Mouse (Mus musculus): ENCODE measurements around the gene 4930564D02Rik.

GRCm38 (mm10) chr3:105046870-105047269, 19.8 kb upstream of the 4930564D02Rik start:
- TF ChIP-seq CTCF (IDR thresholded peaks at IDR 0.05) (no peak), POLR2A (IDR thresholded peaks at IDR 0.05; ENCODE audit: insufficient read depth, low read depth, low read length) (no peak), EP300 (IDR thresholded peaks at IDR 0.05; ENCODE audit: insufficient read depth, low read depth, low read length) (no peak)
